Mouse (Mus musculus): ENCODE measurements around the gene Snapc2.

GRCm38 (mm10) chr8:4212809-4213209 is 40.1 kb upstream of the Snapc2 start:
- TF ChIP-seq TAL1 (IDR thresholded peaks at IDR 0.05; ENCODE audit: low read length), result no peak
- TF ChIP-seq GATA1 (IDR thresholded peaks at IDR 0.05; ENCODE audit: low read length), result no peak

All from erythroblast, embryonic 14.5 days (primary cell).